Mouse (Mus musculus) lung, postnatal 0 days (tissue): Measurements from ENCODE around the gene Creb3l2.

Source experiments
- CTCF ChIP-seq: IDR thresholded peaks from 2 replicates; pipeline ENCODE4 v1.5.1; 2016; ENCODE audit warnings: antibody characterized with exemption, mild to moderate bottlenecking
- EP300 ChIP-seq: IDR thresholded peaks from 2 replicates; pipeline ENCODE4 v1.6.1; 2016; ENCODE audit warnings: antibody characterized with exemption, mild to moderate bottlenecking, control low read depth

DNA sequence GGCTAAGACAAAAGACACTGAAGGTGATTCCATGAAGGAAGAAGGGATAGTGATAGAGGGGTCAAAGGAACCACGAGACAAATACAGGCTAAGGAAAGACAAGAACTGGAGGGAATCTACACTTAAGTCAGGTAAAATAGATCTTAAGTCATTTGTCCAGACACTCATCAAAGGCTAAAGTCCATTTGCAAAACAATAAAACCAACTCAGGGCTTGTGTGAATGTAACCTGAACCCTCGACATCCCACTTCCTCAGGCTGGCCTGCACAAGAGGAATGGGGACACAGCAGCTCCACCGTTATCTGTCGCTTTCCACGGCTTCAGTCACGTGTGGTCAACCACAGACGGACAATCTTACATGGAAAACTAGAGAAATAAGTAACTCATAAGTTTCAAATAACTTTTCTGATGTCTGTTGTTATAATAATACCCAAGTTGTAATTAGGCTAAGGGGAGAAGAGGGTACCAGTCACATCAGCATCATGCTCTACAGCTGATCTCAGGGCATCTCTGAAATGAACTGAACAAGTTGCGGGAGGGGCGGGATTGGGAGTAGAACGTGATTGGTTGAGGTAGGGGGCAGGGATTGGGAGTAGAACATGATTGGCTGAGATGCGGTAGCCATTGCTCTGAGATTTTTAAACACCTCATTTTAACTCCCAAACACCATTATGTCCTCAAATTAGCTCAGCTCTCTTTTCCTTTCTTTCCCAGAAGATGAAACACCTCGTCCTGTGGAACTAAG lies 63.9 kb downstream of the Creb3l2 start:
- TF ChIP-seq CTCF (no peak), EP300 (no peak)
